Mouse (Mus musculus) right cerebral cortex, postnatal 36 days (tissue): ENCODE results near the gene Taf5l.
"Not testable (repeated sequence)": the region's sequence is repeated elsewhere in the genome, so short reads cannot be mapped to it uniquely, and the experiment has no call there.

Experiments
- DNase-seq, 2 experiments: peaks; one replicate each; pipeline ENCODE4 v3.0.0; 2022; ENCODE audit warnings: low spot score in 2 of 2, mixed read lengths in 1 of 2

Gene Taf5l

GRCm38 (mm10) chr8:124021237-124022227, at the start of gene Taf5l, which contains the start of gene Urb2:
Gene Taf5l, minus strand, starts transcription at chr8:124021397.
Gene Urb2, plus strand, starts transcription at chr8:124021508.
- DNase-seq: peak; percentile 88 to 91

GRCm38 (mm10) chr8:124070363-124071324, 49.4 kb upstream of the Taf5l start:
- no peak for DNase-seq

- no peak for DNase-seq
These were observed 46.0 kb upstream of the Taf5l start for GRCm38 (mm10) chr8:124067059-124067750.

GRCm38 (mm10) chr8:124066325-124067058, 45.3 kb upstream of the Taf5l start:
- no peak for DNase-seq

DNA sequence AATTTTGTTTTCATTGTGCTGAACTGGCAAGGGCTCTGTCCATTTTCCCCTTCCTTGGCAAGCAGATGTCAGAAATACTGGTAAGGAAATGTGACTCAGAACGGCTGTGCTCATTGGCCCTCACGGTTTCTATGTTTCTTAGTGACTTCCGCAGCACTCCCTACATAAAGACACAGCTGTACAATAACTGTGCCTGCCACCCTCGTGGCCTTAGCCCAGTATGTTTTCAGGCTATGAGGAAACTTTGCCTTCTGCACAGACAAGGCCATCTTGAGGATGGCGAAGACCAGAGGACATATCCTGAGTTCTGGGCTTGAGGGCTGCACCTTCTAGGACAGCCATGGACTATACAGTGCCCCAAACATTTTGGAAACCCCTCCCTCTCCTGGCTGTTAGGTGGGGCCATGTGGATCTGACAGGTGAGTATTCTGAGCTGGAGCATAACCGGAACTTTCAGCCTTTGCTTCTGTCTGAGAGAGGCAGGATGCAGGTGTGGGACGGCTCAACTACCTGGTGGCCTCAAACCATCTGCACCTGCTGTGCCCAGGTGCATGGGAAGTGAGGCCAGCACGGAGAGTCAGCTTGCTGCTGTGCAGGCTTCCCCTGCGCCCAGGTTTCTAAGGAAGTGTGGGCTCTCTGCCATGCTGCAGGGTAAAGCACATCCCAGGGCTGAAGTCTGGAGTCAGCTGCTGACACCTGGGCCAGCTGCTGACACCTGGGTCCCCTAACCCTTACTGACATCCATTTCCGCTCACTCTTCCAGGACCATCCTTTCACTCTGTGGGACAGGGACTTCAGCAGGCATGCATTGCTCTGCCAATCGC, 35.8 kb upstream of the Taf5l start:
- no peak for DNase-seq

GRCm38 (mm10) chr8:124052568-124052967, 31.4 kb upstream of the Taf5l start:
- no peak for DNase-seq

DNA sequence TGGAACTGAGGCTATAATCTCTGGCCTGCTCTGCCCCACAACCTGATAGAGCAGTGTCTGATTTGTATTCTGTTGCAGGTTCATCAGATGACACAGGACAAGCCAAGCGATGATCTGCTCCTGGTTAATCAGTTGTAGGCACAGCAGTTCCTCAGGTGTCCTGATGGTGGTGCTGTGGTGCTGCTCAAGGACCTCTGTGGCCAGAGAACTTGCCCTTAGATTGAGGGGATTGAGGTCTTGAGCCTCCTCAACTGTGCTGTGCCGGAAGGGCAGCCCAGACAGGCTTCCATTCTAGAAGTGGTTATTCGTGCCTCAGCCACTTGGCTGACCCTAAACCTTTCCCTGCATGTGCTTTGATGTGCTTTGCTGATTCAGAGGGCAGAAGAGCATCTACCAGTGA, 30.9 kb upstream of the Taf5l start:
- peak; percentile 41 to 50 for DNase-seq

DNA sequence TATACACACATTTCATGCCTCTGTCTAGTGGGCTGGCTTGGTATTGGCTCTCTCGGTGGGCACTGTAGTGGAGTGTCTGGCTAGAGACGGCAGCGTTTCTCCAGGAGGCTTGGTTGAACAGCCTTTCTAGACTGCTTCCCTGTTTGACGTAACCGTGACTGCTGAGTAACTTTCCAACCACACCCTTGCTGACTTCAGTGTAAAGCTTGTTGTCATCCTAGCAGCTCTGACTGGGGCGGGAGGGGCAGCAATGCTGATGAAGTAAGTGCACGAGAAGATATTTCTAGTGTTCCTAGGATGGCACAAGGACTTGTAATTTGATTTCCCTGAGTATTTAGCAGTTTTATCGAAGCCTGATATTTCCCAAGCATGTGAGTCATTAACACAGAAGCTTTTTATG, 24.7 kb upstream of the Taf5l start:
- no peak for DNase-seq

DNA sequence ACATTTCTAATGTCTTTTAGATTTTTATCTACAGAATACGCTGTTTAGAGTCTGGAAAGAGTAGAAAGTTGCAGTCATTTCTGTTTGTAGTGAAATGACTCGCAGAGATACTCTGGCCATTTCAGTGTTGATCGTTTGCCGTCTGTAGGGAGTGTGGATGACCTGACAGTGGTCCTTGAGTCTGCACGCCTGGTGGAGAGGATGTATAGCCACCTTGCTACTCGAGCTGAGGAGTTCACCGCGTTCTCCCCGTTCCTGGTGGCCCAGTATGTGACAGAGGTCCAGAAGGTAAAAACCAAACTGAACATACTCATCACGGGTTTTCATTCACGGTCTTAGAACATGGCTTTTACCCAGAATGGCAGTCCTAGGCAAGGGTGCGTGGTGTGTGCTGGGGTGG, 23.7 kb upstream of the Taf5l start:
- no peak for DNase-seq

DNA sequence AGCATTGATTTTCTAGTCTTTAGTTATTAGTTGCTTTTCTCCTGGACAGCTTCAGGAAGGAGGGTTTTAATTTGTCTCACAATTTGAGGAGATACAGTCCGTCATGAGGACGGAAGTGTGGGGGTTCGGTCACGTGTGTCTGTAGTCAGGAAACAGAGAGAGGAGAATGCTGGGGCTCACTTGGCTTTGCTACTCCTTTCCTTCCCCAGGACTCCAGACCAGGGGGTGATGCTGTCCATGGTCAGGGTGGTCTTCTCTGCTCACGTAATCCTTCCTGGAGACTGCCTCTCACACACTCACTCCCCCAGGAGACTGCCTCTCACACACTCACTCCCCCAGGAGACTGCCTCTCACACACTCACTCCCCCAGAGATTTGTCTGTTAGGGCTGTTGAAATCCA, 23.2 kb upstream of the Taf5l start:
- DNase-seq: no peak

DNA sequence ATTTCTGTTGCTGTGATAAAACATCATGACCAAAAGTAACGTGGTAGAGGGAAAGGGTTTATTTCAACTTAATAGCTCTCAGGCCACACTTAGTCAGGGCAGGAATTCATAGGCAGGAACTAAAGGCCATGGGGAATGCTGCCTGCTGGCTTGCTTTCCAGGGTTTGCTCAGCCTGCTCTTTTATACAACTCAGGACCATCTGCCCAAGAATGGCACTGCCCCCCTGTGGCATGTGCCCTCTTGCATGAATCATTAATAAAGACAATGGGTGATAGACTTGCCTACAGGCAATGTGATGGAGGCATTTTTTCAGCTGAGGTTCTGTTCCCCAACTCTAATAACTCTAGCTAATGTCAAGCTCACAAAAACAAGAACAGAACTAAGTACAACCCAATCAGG, 21.0 kb upstream of the Taf5l start:
- no peak for DNase-seq

DNA sequence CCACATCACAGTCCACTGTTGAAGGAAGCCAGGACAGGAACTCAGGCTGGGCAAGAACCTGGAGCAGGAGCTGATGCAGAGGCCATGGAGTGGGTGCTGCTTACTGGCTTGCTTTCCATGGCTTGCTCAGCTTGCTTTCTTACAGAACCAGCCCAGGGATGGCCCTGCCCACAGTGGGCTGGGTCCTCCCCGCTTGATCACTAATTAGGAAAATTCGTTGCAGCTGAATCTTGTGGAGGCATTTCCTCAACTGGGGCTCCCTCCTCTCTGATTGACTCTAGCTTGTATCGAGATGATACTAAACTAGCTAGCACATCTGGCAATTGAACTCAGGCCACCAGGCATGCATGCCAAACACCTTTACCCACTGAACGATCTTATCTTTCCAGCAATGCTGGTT, 18.2 kb upstream of the Taf5l start:
- no peak for DNase-seq

GRCm38 (mm10) chr8:124038121-124038520, 16.9 kb upstream of the Taf5l start:
- DNase-seq: no peak

- no peak for DNase-seq
These were observed 12.2 kb upstream of the Taf5l start for GRCm38 (mm10) chr8:124033400-124033799.

GRCm38 (mm10) chr8:124027831-124028230, 6.6 kb upstream of the Taf5l start:
- DNase-seq: no peak

DNA sequence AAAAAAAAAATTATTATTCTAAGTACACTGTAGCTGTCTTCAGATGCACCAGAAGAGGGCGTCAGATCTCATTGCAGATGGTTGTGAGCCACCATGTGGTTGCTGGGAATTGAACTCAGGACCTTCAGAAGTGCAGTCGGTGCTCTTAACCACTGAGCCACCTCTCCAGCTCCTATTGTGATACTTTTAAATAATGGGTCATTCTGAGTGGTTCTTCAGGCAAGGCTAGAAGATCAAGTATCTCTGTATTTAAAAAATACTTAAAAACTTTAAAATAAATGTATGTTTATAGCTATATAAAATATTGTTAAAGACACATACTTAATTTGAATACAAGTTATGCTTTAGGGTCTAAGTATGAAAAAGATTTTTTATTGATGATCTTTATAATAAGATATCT, 5.1 kb upstream of the Taf5l start:
- DNase-seq: not testable (repeated sequence)

GRCm38 (mm10) chr8:124020439-124021236, 559 bp downstream of the Taf5l start:
- DNase-seq: peak; percentile 11 to 12

GRCm38 (mm10) chr8:124019782-124020181, 1.4 kb downstream of the Taf5l start:
- DNase-seq: no peak

DNA sequence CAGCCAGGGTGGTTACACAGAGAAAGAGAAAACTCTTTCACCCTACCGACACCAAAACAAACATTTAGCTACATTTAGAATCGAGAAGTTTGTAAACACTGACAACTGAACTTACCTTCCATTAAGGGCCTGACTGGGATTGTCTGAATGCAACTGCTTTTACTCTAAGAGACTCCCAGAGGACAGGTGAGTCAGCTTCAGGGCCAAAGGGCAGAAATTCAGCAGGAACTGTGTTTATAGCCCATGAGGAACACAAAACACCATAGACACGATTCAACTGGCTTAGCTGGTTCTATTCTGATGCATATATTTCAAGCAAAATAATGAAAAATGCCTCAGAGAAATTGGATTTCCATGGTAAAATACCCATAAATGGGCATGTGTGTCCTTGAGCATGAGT, 6.4 kb downstream of the Taf5l start:
- no peak for DNase-seq
